Mouse (Mus musculus) bone marrow, adult 2 months (tissue): Measurements from ENCODE around the gene Hist1h3a. TPM values are rescaled to one million over a fixed set of nuclear protein-coding genes. Genes with fewer than 3 reads are reported as not detected.
"Not testable (repeated sequence)": the region's sequence is repeated elsewhere in the genome, so short reads cannot be mapped to it uniquely, and the experiment has no call there.

Experiments used
- H3K27ac ChIP-seq: fragments of 200-500 bp; 2 replicates; pipeline ENCODE4 v1.5.1; 2012; ENCODE audit warnings: low read depth, mild to moderate bottlenecking, control low read depth, inconsistent platforms, low read length; ENCODE audit not compliant: control insufficient read depth, poor library complexity, insufficient read depth
- H3K4me1 ChIP-seq: fragments of 200-500 bp; 2 replicates; pipeline ENCODE4 v1.6.1; 2011; ENCODE audit warnings: low read length; ENCODE audit not compliant: control insufficient read depth, insufficient read depth
- H3K4me3 ChIP-seq: fragments of 200-500 bp; replicated peaks from 2 replicates; pipeline ENCODE3; 2011; ENCODE audit warnings: mild to moderate bottlenecking, low read depth, low read length, control low read depth; ENCODE audit not compliant: control insufficient read depth
- CTCF ChIP-seq: fragments of 200-500 bp; IDR thresholded peaks from 2 replicates; pipeline ENCODE4 v1.5.1; 2011; ENCODE audit warnings: low read length, control low read depth; ENCODE audit not compliant: control insufficient read depth, insufficient read depth
- POLR2A ChIP-seq: fragments of 200-500 bp; IDR thresholded peaks from 2 replicates; pipeline ENCODE4 v1.6.1; 2011; ENCODE audit warnings: low read depth, mild to moderate bottlenecking, control low read depth, low read length, borderline replicate concordance; ENCODE audit not compliant: control insufficient read depth
- WGBS: fragments of 180-500 bp; shearing (Covaris S2); methylation state at CpG from one replicate; pipeline ENCODE4 v1.1.7; 2018; 5-methylcytosine and 5-hydroxymethylcytosine counted together
- polyA plus RNA-seq: library from polyadenylated mRNA; stranded (reverse); fragments of >200 nt; gene quantifications from 2 replicates; pipeline ENCODE4 v1.2.4, GENCODE M21; 2011; ENCODE audit warnings: low replicate concordance; ENCODE audit not compliant: missing spikeins, insufficient read depth, insufficient read length

Hist1h3a gene
- polyA plus RNA-seq, 1 experiment = 30.9 TPM

- no peak for TF ChIP-seq POLR2A
- TF ChIP-seq CTCF = no peak
- H3K27ac ChIP-seq = no peak overlapping the region
- peaks cover 2% of the 10 kb centered on the region; the same call in 1 of the 2 replicates for H3K4me1 ChIP-seq
- no peak overlapping the region for H3K4me3 ChIP-seq
These were observed 7.2 kb downstream of the Hist1h3a start for GRCm38 (mm10) chr13:23755000-23755399.

- Histone ChIP-seq H3K27ac (no peak overlapping the region), H3K4me1 (peaks cover 2% of the 10 kb centered on the region; the same call in 1 of the 2 replicates), H3K4me3 (no peak overlapping the region)
- TF ChIP-seq CTCF (no peak), POLR2A (no peak)
- 59% methylated on average over 4 of the region's 4 CpGs for WGBS
These were observed 8.7 kb downstream of the Hist1h3a start for GRCm38 (mm10) chr13:23753314-23754078.

- 9% methylated on average over 6 of the region's 6 CpGs for whole genome bisulfite sequencing
- TF ChIP-seq CTCF (no peak), POLR2A (no peak)
- Histone ChIP-seq H3K27ac (peak overlapping the region; percentile 96), H3K4me1 (peaks cover 2% of the 10 kb centered on the region; the same call in 1 of the 2 replicates), H3K4me3 (peak overlapping the region; percentile 74)
These were observed 9.4 kb downstream of the Hist1h3a start for GRCm38 (mm10) chr13:23752742-23753172.

- H3K4me3 ChIP-seq = peak within 1 kb of the TSS; percentile 74
- H3K4me1 ChIP-seq = not testable (repeated sequence)
- peak; percentile 80; the same call in 1 of the 2 replicates for TF ChIP-seq POLR2A
- WGBS = under 1% methylated on average over 20 of the region's 47 CpGs
- H3K27ac ChIP-seq = peak within 1 kb of the TSS; percentile 96
These were observed 10.0 kb downstream of the Hist1h3a start, which contains the start of gene Hist1h3b for GRCm38 (mm10) chr13:23752067-23752741. Gene Hist1h3b, plus strand, starts transcription at chr13:23752267.

GRCm38 (mm10) chr13:23751478-23751956, 10.7 kb downstream of the Hist1h3a start:
- TF ChIP-seq POLR2A (no peak), CTCF (no peak)
- Histone ChIP-seq H3K4me1 (peaks cover 2% of the 10 kb centered on the region; the same call in 1 of the 2 replicates), H3K4me3 (peak overlapping the region; percentile 55), H3K27ac (peak overlapping the region; percentile 94)
- WGBS = 1% methylated on average over 11 of the region's 11 CpGs

- under 1% methylated on average over 31 of the region's 47 CpGs for WGBS
- TF ChIP-seq POLR2A = peak; percentile 98
- Histone ChIP-seq H3K4me3 (peak within 1 kb of the TSS; percentile 69), H3K27ac (peak within 1 kb of the TSS; percentile 94)
- H3K4me1 ChIP-seq = not testable (repeated sequence)
These were observed 11.2 kb downstream of the Hist1h3a start, which contains the start of gene Hist1h2ab for GRCm38 (mm10) chr13:23750839-23751477. Gene Hist1h2ab, plus strand, starts transcription at chr13:23751126.

- Histone ChIP-seq H3K4me1 (no peaks in the 10 kb centered on the region; the same call in 1 of the 2 replicates), H3K27ac (no peak overlapping the region), H3K4me3 (no peak overlapping the region)
- WGBS = 90% methylated on average over 5 of the region's 5 CpGs
- TF ChIP-seq CTCF (no peak), POLR2A (no peak)
These were observed 12.5 kb downstream of the Hist1h3a start for GRCm38 (mm10) chr13:23749563-23750121.

GRCm38 (mm10) chr13:23747892-23748288, 14.3 kb downstream of the Hist1h3a start:
- no peak for TF ChIP-seq CTCF
- H3K4me3 ChIP-seq = no peak overlapping the region
- peak overlapping the region; percentile 58 for H3K27ac ChIP-seq
- no peaks in the 10 kb centered on the region; the same call in 1 of the 2 replicates for H3K4me1 ChIP-seq
- 15% methylated on average over 4 of the region's 4 CpGs for WGBS
